Mouse (Mus musculus) kidney, postnatal 0 days (tissue): Measurements from ENCODE around the gene Ikzf3. TPM values are rescaled to one million over a fixed set of nuclear protein-coding genes. Genes with fewer than 3 reads are reported as not detected.

Experiments
- ATAC-seq: fragments of 200-750 bp; cut with Nextera tagmentation; replicated peaks from 2 replicates; pipeline ENCODE4 v1.8.0; 2017; ENCODE audit warnings: low read depth, moderate number of reproducible peaks, moderate TSS enrichment, moderate library complexity; ENCODE audit not compliant: low FRiP score
- DNase-seq: peaks from one replicate; pipeline ENCODE4 v3.0.0-alpha.2; 2016; ENCODE audit warnings: low spot score
- H3K27ac ChIP-seq: fragments of 300-500 bp; sonication (generic); 2 replicates; pipeline ENCODE4 v1.5.1; 2014; ENCODE audit warnings: mild to moderate bottlenecking
- H3K27me3 ChIP-seq: fragments of 300-500 bp; sonication (generic); 2 replicates; pipeline ENCODE4 v1.6.1; 2014; ENCODE audit warnings: low read length, mixed read lengths; ENCODE audit not compliant: insufficient read depth
- H3K36me3 ChIP-seq: fragments of 300-500 bp; sonication (generic); 2 replicates; pipeline ENCODE4 v1.6.1; 2014; ENCODE audit warnings: low read length, mixed read lengths; ENCODE audit not compliant: insufficient read depth
- H3K4me1 ChIP-seq: fragments of 300-500 bp; sonication (generic); replicated peaks from 2 replicates; pipeline ENCODE4 v1.6.1; 2014; ENCODE audit warnings: antibody characterized with exemption, low read length, mixed read lengths; ENCODE audit not compliant: insufficient read depth
- H3K4me2 ChIP-seq: fragments of 300-500 bp; sonication (generic); 2 replicates; pipeline ENCODE4 v1.6.1; 2014; ENCODE audit warnings: mild to moderate bottlenecking, low read length, moderate library complexity, mixed read lengths
- H3K4me3 ChIP-seq: fragments of 300-500 bp; sonication (generic); replicated peaks from 2 replicates; pipeline ENCODE4 v1.5.1; 2014; ENCODE audit warnings: low read depth, low read length
- H3K9ac ChIP-seq: fragments of 300-500 bp; sonication (generic); 2 replicates; pipeline ENCODE4 v1.6.1; 2014; ENCODE audit warnings: low read depth, low read length
- H3K9me3 ChIP-seq: fragments of 300-500 bp; sonication (generic); replicated peaks from 2 replicates; pipeline ENCODE4 v1.6.1; 2016; ENCODE audit warnings: low read length, inconsistent platforms, mixed read lengths
- CTCF ChIP-seq: IDR thresholded peaks from 2 replicates; pipeline ENCODE4 v1.5.1; 2016; ENCODE audit warnings: antibody characterized with exemption, low read depth, mild to moderate bottlenecking, moderate library complexity
- WGBS: fragments of 180-500 bp; shearing (Covaris S2); extraction: QIAGEN DNeasy Blood & Tissue Kit; methylation state at CpG from one replicate; pipeline ENCODE4 v1.1.7; 2014; 5-methylcytosine and 5-hydroxymethylcytosine counted together
- polyA plus RNA-seq: library from polyadenylated mRNA; unstranded; fragments of >200 nt; fragmentation: Nextera tagmentation; extraction: Ambion mirVana; gene quantifications from 2 replicates; pipeline ENCODE4 v1.2.1, GENCODE M21; 2015

Ikzf3 gene
- polyA plus RNA-seq = 0.26 and 0.29 TPM in 2 replicates

- peaks cover 5% of the 10 kb centered on the region; the same call in 1 of the 2 replicates for H3K4me1 ChIP-seq
- H3K27me3 ChIP-seq = peaks cover 31% of the 10 kb centered on the region; the same call in 1 of the 2 replicates
- WGBS = 1% methylated on average over 58 of the region's 58 CpGs
- H3K27ac ChIP-seq = no peak within 1 kb of the TSS
- H3K4me3 ChIP-seq = peak within 1 kb of the TSS; percentile 42
- peak within 1 kb of the TSS; percentile 79 for H3K4me2 ChIP-seq
- H3K9ac ChIP-seq = peak within 1 kb of the TSS; percentile 50
- DNase-seq (peak; percentile 39), ATAC-seq (no peak)
- no peaks in the 10 kb centered on the region for H3K36me3 ChIP-seq
- TF ChIP-seq CTCF = no peak
- H3K9me3 ChIP-seq = no peaks in the 10 kb centered on the region
Measured at GRCm38 (mm10) chr11:98545711-98546231, at the start of gene Ikzf3. Gene Ikzf3, minus strand, starts transcription at chr11:98546031.

GRCm38 (mm10) chr11:98595473-98595872 lies 49.6 kb upstream of the Ikzf3 start:
- H3K27me3 ChIP-seq = no peaks in the 10 kb centered on the region
- no peaks in the 10 kb centered on the region for H3K9me3 ChIP-seq
- no peak for DNase-seq
- no peaks in the 10 kb centered on the region for H3K4me1 ChIP-seq
- no peak overlapping the region for H3K4me3 ChIP-seq
- no peak overlapping the region for H3K27ac ChIP-seq
- no peak overlapping the region for H3K9ac ChIP-seq
- H3K4me2 ChIP-seq = no peak overlapping the region
- H3K36me3 ChIP-seq = no peaks in the 10 kb centered on the region
- WGBS = 77% methylated on average over 10 of the region's 10 CpGs
- no peak for TF ChIP-seq CTCF
- no peak for ATAC-seq

- no peak overlapping the region for H3K4me3 ChIP-seq
- no peak overlapping the region for H3K4me2 ChIP-seq
- ATAC-seq (no peak), DNase-seq (no peak)
- no peak for TF ChIP-seq CTCF
- no peak overlapping the region for H3K27ac ChIP-seq
- H3K9ac ChIP-seq = no peak overlapping the region
- no peaks in the 10 kb centered on the region for H3K36me3 ChIP-seq
- H3K4me1 ChIP-seq = no peaks in the 10 kb centered on the region
- WGBS = 67% methylated on average over 6 of the region's 6 CpGs
- H3K9me3 ChIP-seq = no peaks in the 10 kb centered on the region
- H3K27me3 ChIP-seq = no peaks in the 10 kb centered on the region
Measured at GRCm38 (mm10) chr11:98595021-98595420, 49.2 kb upstream of the Ikzf3 start.

GRCm38 (mm10) chr11:98590548-98591445 lies 45.0 kb upstream of the Ikzf3 start:
- no peak overlapping the region for H3K27ac ChIP-seq
- H3K4me1 ChIP-seq = peaks cover 24% of the 10 kb centered on the region
- no peak overlapping the region for H3K4me2 ChIP-seq
- H3K9me3 ChIP-seq = no peaks in the 10 kb centered on the region
- no peak overlapping the region for H3K9ac ChIP-seq
- ATAC-seq (no peak), DNase-seq (no peak)
- H3K36me3 ChIP-seq = no peaks in the 10 kb centered on the region
- no peak for TF ChIP-seq CTCF
- no peak overlapping the region for H3K4me3 ChIP-seq
- WGBS = 45% methylated on average over 19 of the region's 19 CpGs
- H3K27me3 ChIP-seq = no peaks in the 10 kb centered on the region

- no peak for ATAC-seq
- 78% methylated on average over 8 of the region's 8 CpGs for WGBS
- H3K27ac ChIP-seq = no peak overlapping the region
Measured at GRCm38 (mm10) chr11:98589306-98589705, 43.5 kb upstream of the Ikzf3 start.

GRCm38 (mm10) chr11:98588833-98589281 lies 43.0 kb upstream of the Ikzf3 start:
- H3K4me3 ChIP-seq = no peak overlapping the region
- TF ChIP-seq CTCF = no peak
- DNase-seq = no peak

More at GRCm38 (mm10) chr11:98589306-98589705, 43.5 kb upstream of the Ikzf3 start:
- no peaks in the 10 kb centered on the region for H3K27me3 ChIP-seq
- TF ChIP-seq CTCF = no peak
- H3K4me2 ChIP-seq = no peak overlapping the region
- peaks cover 33% of the 10 kb centered on the region for H3K4me1 ChIP-seq
- H3K36me3 ChIP-seq = no peaks in the 10 kb centered on the region
- no peak overlapping the region for H3K9ac ChIP-seq
- no peak overlapping the region for H3K4me3 ChIP-seq
- no peak for DNase-seq
- no peaks in the 10 kb centered on the region for H3K9me3 ChIP-seq

More at GRCm38 (mm10) chr11:98588833-98589281, 43.0 kb upstream of the Ikzf3 start:
- peak overlapping the region; percentile 78; the same call in 1 of the 2 replicates for H3K4me2 ChIP-seq
- no peaks in the 10 kb centered on the region for H3K27me3 ChIP-seq
- no peak overlapping the region for H3K9ac ChIP-seq
- no peaks in the 10 kb centered on the region for H3K36me3 ChIP-seq
- H3K4me1 ChIP-seq = peaks cover 33% of the 10 kb centered on the region
- no peak for ATAC-seq
- H3K9me3 ChIP-seq = no peaks in the 10 kb centered on the region
- WGBS = 49% methylated on average over 6 of the region's 6 CpGs
- 0 out of 2 replicates have a peak overlapping the region, but pooled peaks have one; percentile 80 for H3K27ac ChIP-seq
